Mouse (Mus musculus) midbrain, embryonic 11.5 days (tissue): ENCODE measurements around the gene Col6a3. TPM values are rescaled to one million over a fixed set of nuclear protein-coding genes. Genes with fewer than 3 reads are reported as not detected.

Source experiments
- ATAC-seq: fragments of 200-750 bp; cut with Nextera tagmentation; 2 replicates; pipeline ENCODE4 v1.8.0; 2017; ENCODE audit warnings: moderate TSS enrichment, moderate library complexity; ENCODE audit not compliant: low FRiP score
- DNase-seq: peaks from one replicate; pipeline ENCODE4 v3.0.0; 2015; ENCODE audit warnings: low spot score; ENCODE audit errors: missing footprints
- H3K27ac ChIP-seq: fragments of 300-500 bp; sonication (generic); 2 replicates; pipeline ENCODE4 v1.5.1; 2014; ENCODE audit warnings: low read depth, low read length
- H3K27me3 ChIP-seq: fragments of 300-500 bp; sonication (generic); 2 replicates; pipeline ENCODE4 v1.6.1; 2014; ENCODE audit warnings: mild to moderate bottlenecking, low read length, moderate library complexity, mixed read lengths; ENCODE audit not compliant: control insufficient read depth, insufficient read depth
- H3K36me3 ChIP-seq: fragments of 300-500 bp; sonication (generic); 2 replicates; pipeline ENCODE4 v1.6.1; 2014; ENCODE audit warnings: mild to moderate bottlenecking, low read length, moderate library complexity, mixed read lengths; ENCODE audit not compliant: control insufficient read depth, insufficient read depth
- H3K4me1 ChIP-seq: fragments of 300-500 bp; sonication (generic); 2 replicates; pipeline ENCODE4 v1.6.1; 2014; ENCODE audit warnings: low read length; ENCODE audit not compliant: control insufficient read depth, insufficient read depth
- H3K4me2 ChIP-seq: fragments of 300-500 bp; sonication (generic); 2 replicates; pipeline ENCODE4 v1.6.1; 2014; ENCODE audit warnings: mild to moderate bottlenecking, moderate library complexity
- H3K4me3 ChIP-seq: fragments of 300-500 bp; sonication (generic); 2 replicates; pipeline ENCODE4 v1.5.1; 2014; ENCODE audit warnings: low read depth, low read length
- H3K9ac ChIP-seq: fragments of 300-500 bp; sonication (generic); 2 replicates; pipeline ENCODE4 v1.6.1; 2014; ENCODE audit warnings: low read length
- H3K9me3 ChIP-seq: fragments of 300-500 bp; sonication (generic); 2 replicates; pipeline ENCODE4 v1.6.1; 2016; ENCODE audit warnings: low read length; ENCODE audit not compliant: control insufficient read depth
- WGBS: fragments of 180-500 bp; shearing (Covaris S2); extraction: QIAGEN DNeasy Blood & Tissue Kit; methylation state at CpG from one replicate; pipeline ENCODE4 v1.1.7; 2014; 5-methylcytosine and 5-hydroxymethylcytosine counted together
- polyA plus RNA-seq: library from polyadenylated mRNA; unstranded; fragments of >200 nt; fragmentation: Nextera tagmentation; extraction: Ambion mirVana; gene quantifications from 2 replicates; pipeline ENCODE4 v1.2.1, GENCODE M21; 2014

The Col6a3 gene
- polyA plus RNA-seq, 1 experiment from 2014 or later, result 6.7 TPM

DNA sequence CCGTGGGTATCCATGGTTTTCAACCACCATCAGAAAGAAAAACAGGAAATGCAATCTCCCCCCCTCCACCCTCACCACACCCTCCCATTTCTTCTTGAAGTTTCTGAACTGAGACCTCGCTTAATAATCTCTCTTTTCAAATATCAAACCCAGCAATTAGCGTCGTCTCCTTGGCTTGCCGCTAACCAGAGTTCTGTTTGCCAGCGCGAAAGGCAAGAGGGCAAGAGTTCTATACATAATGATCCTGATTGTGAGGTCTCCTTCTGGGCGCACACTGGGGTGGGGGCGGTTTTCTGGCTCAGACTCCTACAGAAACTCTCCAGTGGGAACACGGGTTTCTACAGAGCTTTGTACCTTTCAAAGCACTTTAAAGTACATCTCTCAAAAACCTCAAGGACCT, 1.4 kb upstream of the Col6a3 start:
- Histone ChIP-seq H3K4me1 (no peaks in the 10 kb centered on the region), H3K27me3 (no peaks in the 10 kb centered on the region), H3K4me2 (no peak overlapping the region), H3K27ac (no peak overlapping the region), H3K9ac (no peak overlapping the region), H3K36me3 (no peaks in the 10 kb centered on the region), H3K9me3 (no peaks in the 10 kb centered on the region), H3K4me3 (no peak overlapping the region)
- WGBS, result 82% methylated on average over 10 of the region's 10 CpGs
- no peak for ATAC-seq
- no peak for DNase-seq

DNA sequence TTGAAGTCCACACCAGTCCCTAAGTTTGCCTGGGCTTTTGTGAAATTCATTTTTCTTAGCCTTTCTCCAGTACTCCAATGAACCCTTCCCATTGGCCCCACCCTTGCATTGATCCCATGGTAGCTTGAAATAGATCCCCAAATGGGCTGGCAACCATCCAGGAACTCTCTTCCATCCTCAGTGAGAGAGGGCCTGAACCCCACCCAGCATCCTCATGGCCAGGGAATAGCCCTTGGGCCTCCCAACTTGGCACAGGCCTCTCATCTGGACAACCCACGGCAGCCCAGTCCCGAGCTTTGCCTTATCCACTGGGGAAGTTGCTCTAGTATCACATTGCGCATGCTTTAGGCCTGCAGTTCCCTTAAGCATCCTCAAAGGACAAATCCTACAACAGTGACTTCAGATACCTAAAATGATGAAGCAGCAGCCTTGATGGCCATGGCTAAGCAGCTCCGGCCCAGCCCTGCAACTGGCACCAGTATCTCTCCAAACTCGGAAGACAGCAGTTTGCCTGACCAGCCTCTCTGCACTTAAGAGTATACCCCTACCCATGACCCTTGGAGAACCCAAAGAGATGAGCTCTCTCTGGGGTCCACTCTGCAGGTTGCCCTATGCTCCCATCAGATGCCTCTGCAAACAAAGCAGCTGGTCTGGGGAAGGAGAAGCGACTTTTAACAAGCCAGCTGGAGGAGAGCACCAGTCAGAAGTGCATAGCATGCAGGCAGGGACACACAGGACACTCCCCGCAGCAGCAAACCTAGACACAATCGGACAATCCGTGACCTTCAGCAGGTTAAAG, 783 bp downstream of the Col6a3 start:
- H3K9me3 ChIP-seq, result no peaks in the 10 kb centered on the region
- H3K27me3 ChIP-seq, result no peaks in the 10 kb centered on the region
- DNase-seq (no peak), ATAC-seq (no peak)
- no peak overlapping the region for H3K27ac ChIP-seq
- no peak overlapping the region for H3K9ac ChIP-seq
- H3K4me2 ChIP-seq, result no peak overlapping the region
- no peak overlapping the region for H3K4me3 ChIP-seq
- no peaks in the 10 kb centered on the region for H3K36me3 ChIP-seq
- H3K4me1 ChIP-seq, result no peaks in the 10 kb centered on the region
- 79% methylated on average over 9 of the region's 9 CpGs for WGBS

DNA sequence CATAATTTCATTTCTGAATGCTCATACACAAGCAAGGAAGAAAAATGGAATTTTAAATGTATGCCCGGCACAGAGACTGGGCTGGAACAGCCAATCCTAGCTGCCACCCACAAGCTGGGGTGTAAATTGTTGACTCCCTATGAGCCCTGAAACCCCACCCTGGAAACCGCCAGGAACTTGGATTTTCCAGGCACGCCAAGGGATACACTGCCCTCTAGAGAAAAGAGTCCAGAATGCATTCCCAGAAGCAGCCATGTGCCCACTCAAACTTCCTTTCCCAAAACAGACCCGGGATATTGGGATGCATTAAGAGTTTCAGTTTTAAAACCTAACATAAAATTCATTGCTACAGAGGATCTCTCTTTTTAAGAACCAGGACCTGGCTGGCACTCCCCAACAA, 3.5 kb downstream of the Col6a3 start:
- Histone ChIP-seq H3K9ac (no peak overlapping the region), H3K36me3 (no peaks in the 10 kb centered on the region), H3K4me2 (no peak overlapping the region), H3K4me3 (no peak overlapping the region), H3K27me3 (no peaks in the 10 kb centered on the region), H3K9me3 (no peaks in the 10 kb centered on the region), H3K4me1 (no peaks in the 10 kb centered on the region), H3K27ac (no peak overlapping the region)
- no peak for ATAC-seq
- WGBS, result 20% methylated on average over 4 of the region's 4 CpGs
- DNase-seq, result no peak

DNA sequence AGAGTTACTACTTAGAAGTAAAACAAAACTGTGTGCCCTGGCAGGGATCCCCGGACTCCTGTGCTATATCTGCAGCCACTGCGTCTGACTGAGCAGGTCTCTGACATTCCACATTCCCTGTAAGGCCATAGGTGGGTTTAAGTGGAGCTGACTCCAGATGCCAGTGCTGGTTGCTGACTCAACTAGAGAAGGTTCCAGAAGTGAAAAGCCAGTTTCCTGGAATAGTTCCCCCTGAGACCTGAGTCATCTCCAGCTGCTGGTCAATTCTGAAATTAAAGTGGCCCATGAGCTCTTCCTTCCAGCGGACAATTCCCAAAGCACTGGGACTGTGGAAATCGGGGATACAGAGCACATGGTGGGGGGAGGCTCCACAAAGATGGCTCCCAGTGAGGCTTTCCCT, 5.1 kb downstream of the Col6a3 start:
- Histone ChIP-seq H3K9ac (no peak overlapping the region), H3K4me2 (no peak overlapping the region), H3K9me3 (no peaks in the 10 kb centered on the region), H3K36me3 (no peaks in the 10 kb centered on the region), H3K27me3 (no peaks in the 10 kb centered on the region), H3K27ac (no peak overlapping the region), H3K4me3 (no peak overlapping the region), H3K4me1 (no peaks in the 10 kb centered on the region)
- DNase-seq, result no peak
- 83% methylated on average over 4 of the region's 4 CpGs for WGBS
- ATAC-seq, result no peak

DNA sequence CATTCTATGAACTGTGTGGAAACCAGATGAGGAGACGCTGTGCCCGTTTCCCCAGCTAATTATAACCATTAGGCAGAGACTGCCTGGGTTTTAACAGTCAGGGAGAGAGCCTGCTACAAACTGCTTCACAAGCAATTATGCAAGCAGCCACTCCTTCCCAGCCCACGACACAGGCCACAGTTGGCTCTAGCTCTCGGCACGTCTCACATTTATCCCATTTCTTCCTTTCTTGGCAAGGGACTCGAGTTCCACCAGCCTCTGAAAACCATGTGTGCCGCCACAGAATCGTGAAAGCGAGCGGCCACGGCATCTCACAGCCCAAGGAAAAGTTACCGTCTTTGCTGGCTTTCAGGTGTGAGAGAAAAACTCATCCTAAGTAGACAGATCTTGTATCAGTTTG, 5.5 kb downstream of the Col6a3 start:
- Histone ChIP-seq H3K4me3 (no peak overlapping the region), H3K9ac (no peak overlapping the region), H3K4me2 (no peak overlapping the region), H3K4me1 (no peaks in the 10 kb centered on the region), H3K36me3 (no peaks in the 10 kb centered on the region), H3K27me3 (no peaks in the 10 kb centered on the region), H3K27ac (no peak overlapping the region), H3K9me3 (no peaks in the 10 kb centered on the region)
- ATAC-seq (no peak), DNase-seq (no peak)
- 82% methylated on average over 12 of the region's 12 CpGs for WGBS

DNA sequence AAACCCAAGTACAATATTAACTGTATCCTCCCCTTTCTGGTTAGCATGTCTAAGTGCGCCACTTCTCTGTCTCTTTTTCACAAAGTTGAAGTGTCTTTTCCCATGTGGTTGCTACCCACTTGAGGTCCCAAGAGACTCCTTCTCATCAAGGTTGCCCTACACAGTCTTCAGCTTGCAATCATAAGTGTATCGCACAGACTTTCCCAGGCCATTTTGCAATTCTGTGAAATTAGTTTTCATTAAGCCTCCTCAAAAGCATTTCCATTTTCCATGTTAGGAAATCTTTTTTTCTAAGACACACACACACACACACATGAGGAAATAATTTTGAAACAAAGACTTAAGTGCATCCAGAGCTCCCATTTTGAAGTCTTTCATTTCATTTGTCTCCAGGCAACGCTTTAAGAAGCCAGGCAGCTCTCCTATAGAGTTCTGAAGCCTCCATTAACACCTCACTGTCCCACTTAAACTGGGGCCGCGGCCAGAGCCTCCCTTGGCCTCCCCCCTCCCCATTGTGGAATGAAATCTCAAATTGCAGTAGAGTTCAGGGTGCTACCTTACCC, 7.5 kb downstream of the Col6a3 start:
- Histone ChIP-seq H3K27me3 (no peaks in the 10 kb centered on the region), H3K9ac (no peak overlapping the region), H3K27ac (no peak overlapping the region), H3K36me3 (no peaks in the 10 kb centered on the region), H3K4me2 (no peak overlapping the region), H3K9me3 (no peaks in the 10 kb centered on the region), H3K4me3 (no peak overlapping the region), H3K4me1 (no peaks in the 10 kb centered on the region)
- ATAC-seq (no peak), DNase-seq (no peak)
- WGBS, result 65% methylated on average over 5 of the region's 5 CpGs

DNA sequence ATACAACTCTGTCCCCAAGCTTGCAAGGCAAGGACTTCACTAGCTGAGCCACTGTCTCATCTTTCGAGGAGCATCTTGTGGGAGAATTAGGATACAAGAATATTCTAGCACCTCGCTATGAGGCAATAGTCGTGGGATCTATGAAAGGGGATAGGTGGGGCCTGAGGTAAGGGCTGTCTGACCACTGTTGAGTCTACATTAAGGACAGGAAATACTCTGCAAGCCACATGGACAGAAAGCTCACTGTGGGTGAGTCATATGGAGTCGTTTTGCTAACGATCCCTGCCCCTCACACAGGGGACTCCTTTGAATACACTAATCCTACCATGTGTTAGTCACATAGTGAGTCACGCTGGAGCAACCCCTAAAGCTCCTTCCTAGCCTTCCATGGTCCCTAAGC, 9.1 kb downstream of the Col6a3 start:
- Histone ChIP-seq H3K27ac (no peak overlapping the region), H3K4me3 (no peak overlapping the region), H3K9ac (no peak overlapping the region), H3K36me3 (no peaks in the 10 kb centered on the region), H3K9me3 (no peaks in the 10 kb centered on the region), H3K4me1 (no peaks in the 10 kb centered on the region), H3K27me3 (no peaks in the 10 kb centered on the region), H3K4me2 (no peak overlapping the region)
- DNase-seq (no peak), ATAC-seq (no peak)
- WGBS, result 61% methylated on average over 6 of the region's 6 CpGs

DNA sequence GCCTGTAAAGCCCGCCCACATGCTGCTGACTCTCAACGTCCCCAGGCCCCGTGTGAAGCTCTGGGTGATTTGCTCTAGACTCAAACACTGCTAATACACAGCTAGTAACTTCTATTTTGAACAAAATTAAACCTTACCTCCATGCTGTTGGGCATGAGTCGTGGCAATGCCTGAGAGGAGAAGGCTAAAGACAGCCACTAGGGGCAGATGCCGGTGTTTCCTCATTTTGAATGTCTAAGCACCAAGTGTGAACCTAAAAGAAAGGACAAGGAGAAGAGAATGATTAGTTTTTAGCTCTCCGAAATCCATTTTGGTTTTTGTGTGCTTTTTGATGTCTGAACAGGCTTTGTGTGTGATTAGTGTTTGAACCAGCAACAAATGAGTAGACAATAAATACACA, 13.8 kb downstream of the Col6a3 start:
- Histone ChIP-seq H3K27me3 (no peaks in the 10 kb centered on the region), H3K4me3 (no peak overlapping the region), H3K4me2 (no peak overlapping the region), H3K36me3 (no peaks in the 10 kb centered on the region), H3K9me3 (no peaks in the 10 kb centered on the region), H3K27ac (no peak overlapping the region), H3K9ac (no peak overlapping the region), H3K4me1 (no peaks in the 10 kb centered on the region)
- ATAC-seq (no peak), DNase-seq (no peak)
- 54% methylated on average over 6 of the region's 6 CpGs for WGBS

DNA sequence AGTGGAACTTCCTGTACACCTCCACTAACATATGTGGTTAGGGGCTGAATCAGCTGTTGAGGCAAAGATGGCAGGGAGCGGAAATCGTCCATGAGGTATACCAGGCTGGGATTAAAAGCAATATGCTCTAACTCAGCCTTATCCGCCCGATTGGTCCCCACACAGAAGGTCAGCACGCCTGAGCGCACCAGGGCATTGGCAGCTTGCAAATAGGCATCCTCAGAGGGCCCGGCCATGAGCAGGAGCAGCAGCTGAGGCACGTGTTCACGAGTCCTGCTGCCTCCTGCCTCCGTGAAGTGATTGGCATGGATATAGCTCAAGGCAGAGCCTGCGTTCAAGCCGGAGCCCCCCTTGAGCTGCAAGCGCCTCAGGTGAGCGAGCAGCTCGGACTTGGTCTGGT, 30.5 kb downstream of the Col6a3 start:
- no peak for DNase-seq
- 55% methylated on average over 15 of the region's 15 CpGs for WGBS

More for the DNA sequence above, 30.5 kb downstream of the Col6a3 start:
- Histone ChIP-seq H3K27me3 (no peaks in the 10 kb centered on the region), H3K9ac (no peak overlapping the region), H3K4me2 (no peak overlapping the region), H3K27ac (no peak overlapping the region), H3K36me3 (no peaks in the 10 kb centered on the region), H3K9me3 (no peaks in the 10 kb centered on the region), H3K4me3 (no peak overlapping the region), H3K4me1 (no peaks in the 10 kb centered on the region)
- no peak for ATAC-seq
